Mouse (Mus musculus) heart, postnatal 36 days (tissue): Measurements from ENCODE around the gene Zfyve1. TPM values are rescaled to one million over a fixed set of nuclear protein-coding genes. Genes with fewer than 3 reads are reported as not detected.

Experiments
- DNase-seq, 2 experiments: peaks; one replicate each; pipeline ENCODE4 v3.0.0; 2021 to 2022
- intact Hi-C: fragments of 180-260 bp; cut with DNase I; formaldehyde crosslinking; loops from one replicate; pipeline ENCODE4 v1.15.1; 2025
- total RNA-seq, 2 experiments: library from RNA; stranded (reverse); gene quantifications; 2 replicates each; pipeline ENCODE4 v1.2.3; 2021

Zfyve1 gene
- total RNA-seq, 2 experiments from 2014 or later, result 14.2 to 18.7 TPM

GRCm38 (mm10) chr12:83582747-83583146 is 14.3 kb downstream of the Zfyve1 start:
- DNase-seq, result no peak
- intact Hi-C loops, result no loop called here

- no peak for DNase-seq
- intact Hi-C loops, result no loop called here
Observed at GRCm38 (mm10) chr12:83582106-83582505, 14.9 kb downstream of the Zfyve1 start.

- DNase-seq, result no peak
- intact Hi-C loops, result no loop called here
Observed at GRCm38 (mm10) chr12:83580283-83580682, 16.7 kb downstream of the Zfyve1 start.

GRCm38 (mm10) chr12:83578896-83579569 is 18.0 kb downstream of the Zfyve1 start:
- DNase-seq, result peak in 1 of 2 experiments; percentile 38
- intact Hi-C loops, result no loop called here

GRCm38 (mm10) chr12:83578356-83578755 is 18.7 kb downstream of the Zfyve1 start:
- intact Hi-C loops, result no loop called here
- DNase-seq, result no peak

- intact Hi-C loops, result no loop called here
- no peak for DNase-seq
Observed at GRCm38 (mm10) chr12:83577445-83577844, 19.6 kb downstream of the Zfyve1 start.

- intact Hi-C loops, result no loop called here
- DNase-seq, result no peak
Observed at GRCm38 (mm10) chr12:83572717-83573116, 24.3 kb downstream of the Zfyve1 start.

- intact Hi-C loops, result no loop called here
- DNase-seq, result no peak
Observed at GRCm38 (mm10) chr12:83569866-83570265, 27.2 kb downstream of the Zfyve1 start.

- no peak for DNase-seq
- intact Hi-C loops, result no loop called here
Observed at GRCm38 (mm10) chr12:83562589-83562988, 34.4 kb downstream of the Zfyve1 start.

- intact Hi-C loops, result no loop called here
Observed at GRCm38 (mm10) chr12:83560189-83560588, 36.8 kb downstream of the Zfyve1 start.

GRCm38 (mm10) chr12:83558496-83558895 is 38.5 kb downstream of the Zfyve1 start:
- intact Hi-C loops, result no loop called here
- no peak for DNase-seq

More at GRCm38 (mm10) chr12:83560189-83560588, 36.8 kb downstream of the Zfyve1 start:
- no peak for DNase-seq

- DNase-seq, result no peak
- intact Hi-C loops, result no loop called here
Observed at GRCm38 (mm10) chr12:83555605-83556004, 41.4 kb downstream of the Zfyve1 start.

- DNase-seq, result no peak
- intact Hi-C loops, result no loop called here
Observed at GRCm38 (mm10) chr12:83553816-83554215, 43.2 kb downstream of the Zfyve1 start.

- intact Hi-C loops, result no loop called here
- no peak for DNase-seq
Observed at GRCm38 (mm10) chr12:83551305-83551704, 45.7 kb downstream of the Zfyve1 start.

- intact Hi-C loops, result no loop called here
- no peak for DNase-seq
Observed at GRCm38 (mm10) chr12:83544791-83545190, 52.2 kb downstream of the Zfyve1 start.

GRCm38 (mm10) chr12:83543997-83544396 is 53.0 kb downstream of the Zfyve1 start:
- intact Hi-C loops, result no loop called here
- DNase-seq, result no peak

GRCm38 (mm10) chr12:83536039-83536438 is 61.0 kb downstream of the Zfyve1 start:
- no peak for DNase-seq
- intact Hi-C loops, result no loop called here

GRCm38 (mm10) chr12:83535428-83535827 is 61.6 kb downstream of the Zfyve1 start:
- no peak for DNase-seq
- intact Hi-C loops, result no loop called here

GRCm38 (mm10) chr12:83534190-83534589 is 62.8 kb downstream of the Zfyve1 start:
- no peak for DNase-seq
- intact Hi-C loops, result no loop called here

- intact Hi-C loops, result no loop called here
- peak; percentile 19 to 22 for DNase-seq
Observed at GRCm38 (mm10) chr12:83532966-83533365, 64.1 kb downstream of the Zfyve1 start.

- DNase-seq, result no peak
- intact Hi-C loops, result no loop called here
Observed at GRCm38 (mm10) chr12:83531992-83532391, 65.0 kb downstream of the Zfyve1 start.

- intact Hi-C loops, result no loop called here
- no peak for DNase-seq
Observed at GRCm38 (mm10) chr12:83528665-83529064, 68.4 kb downstream of the Zfyve1 start.

GRCm38 (mm10) chr12:83527816-83528215 is 69.2 kb downstream of the Zfyve1 start:
- intact Hi-C loops, result no loop called here

More at GRCm38 (mm10) chr12:83527816-83528215, 69.2 kb downstream of the Zfyve1 start:
- no peak for DNase-seq
